Mouse (Mus musculus): ENCODE measurements around the gene Cacna1c.
"Not testable (repeated sequence)": the region's sequence is repeated elsewhere in the genome, so short reads cannot be mapped to it uniquely, and the experiment has no call there.

The Cacna1c gene

DNA sequence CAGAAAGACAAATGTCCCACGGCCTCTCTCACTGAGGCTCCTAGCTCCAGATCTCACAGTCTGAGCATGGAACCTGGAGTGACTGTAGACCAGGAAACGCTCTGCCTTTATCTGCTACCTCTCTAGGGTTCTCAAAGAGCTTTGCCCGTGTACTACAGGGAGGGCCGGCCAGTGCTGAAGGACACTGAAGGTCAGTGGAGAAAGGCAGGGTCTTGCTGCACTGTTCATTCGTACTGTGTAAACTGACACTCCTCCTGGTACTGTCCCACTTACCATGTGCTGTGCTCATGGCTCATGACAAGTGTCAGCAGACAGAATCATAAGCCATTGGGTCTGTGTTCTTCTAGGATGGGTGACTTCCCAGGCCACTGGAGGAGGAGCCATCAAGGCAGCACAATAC lies 17.2 kb upstream of the Cacna1c start:
- CTCF ChIA-PET: interaction anchor here (0.5 kb wide), 1 partner anchor 713 kb away, joined by 7 read pairs; no protein-coding TSS in a partner anchor

DNA sequence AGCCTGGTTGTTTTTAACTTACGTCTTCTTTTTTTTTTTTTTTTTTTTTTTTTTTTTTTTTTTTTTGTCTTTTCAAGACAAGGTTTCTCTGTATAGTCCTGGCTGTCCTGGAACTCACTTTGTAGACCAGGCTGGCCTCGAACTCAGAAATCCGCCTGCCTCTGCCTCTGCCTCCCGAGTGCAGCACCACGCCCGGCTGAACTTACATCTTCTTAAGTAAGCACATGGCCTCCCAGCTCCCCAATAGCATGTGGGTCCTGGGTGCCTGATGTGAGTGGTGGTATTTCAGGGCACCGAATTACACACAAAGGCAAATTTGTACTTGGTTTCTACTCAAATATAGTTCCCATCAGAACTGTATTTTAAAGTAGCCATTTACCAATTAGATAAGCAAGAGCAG lies 9.8 kb upstream of the Cacna1c start:
- CTCF ChIA-PET: not testable (repeated sequence)

DNA sequence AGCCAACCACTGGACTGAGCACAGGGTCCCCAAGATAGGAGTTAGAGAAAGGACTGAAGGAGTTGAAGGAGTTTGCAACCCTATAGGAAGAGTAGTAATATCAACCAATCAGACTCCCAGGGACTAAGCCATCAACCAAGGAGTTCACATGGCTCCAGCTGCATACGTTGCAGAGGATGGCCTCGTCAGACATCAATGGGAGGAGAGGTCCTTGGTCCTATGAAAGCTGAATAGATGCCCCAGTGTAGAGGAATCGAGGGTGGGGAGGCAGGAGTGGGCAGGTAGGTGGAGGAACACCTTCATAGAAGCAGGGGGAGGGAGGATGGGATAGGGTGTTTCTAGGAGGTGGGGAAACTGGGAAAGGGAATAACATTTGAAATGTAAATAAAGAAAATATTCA lies 8.7 kb upstream of the Cacna1c start:
- CTCF ChIA-PET: no interaction called here

DNA sequence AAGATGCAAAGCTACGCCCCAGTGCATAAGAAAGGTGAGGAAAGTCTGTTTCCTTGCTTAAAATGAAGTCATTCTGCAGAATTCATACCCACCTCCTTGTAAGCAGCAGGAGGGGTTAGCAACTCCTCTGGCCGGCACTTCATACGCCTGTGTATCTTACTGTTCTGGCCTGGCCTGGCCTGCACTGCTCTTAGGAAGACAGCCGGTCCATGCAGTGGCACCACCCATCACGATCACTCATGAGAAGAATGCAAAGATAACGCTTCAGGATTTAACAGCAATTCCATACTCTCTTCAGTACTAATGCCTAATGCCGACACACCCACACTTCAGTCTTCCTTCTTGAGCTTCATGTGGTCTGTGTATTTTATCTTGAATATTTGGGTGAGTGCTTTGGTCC lies 8.1 kb upstream of the Cacna1c start:
- CTCF ChIA-PET: no interaction called here

DNA sequence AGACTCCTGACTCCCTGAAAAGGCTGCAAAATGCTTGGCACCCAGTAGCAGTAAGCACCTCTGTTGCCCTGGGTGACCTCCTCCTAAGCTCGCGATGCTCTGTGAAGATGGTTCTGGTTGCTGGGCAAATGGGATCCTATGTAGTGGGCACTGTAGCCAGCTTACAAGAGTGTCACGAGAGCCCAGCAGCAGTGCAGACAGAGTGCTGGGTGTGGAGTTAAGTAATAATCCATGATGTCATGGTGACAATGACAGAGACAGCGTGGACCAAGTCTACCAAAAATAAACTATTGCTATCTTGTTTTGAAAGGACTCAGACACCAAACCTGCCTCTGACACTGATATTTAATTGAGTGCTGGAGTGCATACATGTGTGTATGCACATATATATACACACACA lies 5.4 kb upstream of the Cacna1c start:
- CTCF ChIA-PET: no interaction called here

DNA sequence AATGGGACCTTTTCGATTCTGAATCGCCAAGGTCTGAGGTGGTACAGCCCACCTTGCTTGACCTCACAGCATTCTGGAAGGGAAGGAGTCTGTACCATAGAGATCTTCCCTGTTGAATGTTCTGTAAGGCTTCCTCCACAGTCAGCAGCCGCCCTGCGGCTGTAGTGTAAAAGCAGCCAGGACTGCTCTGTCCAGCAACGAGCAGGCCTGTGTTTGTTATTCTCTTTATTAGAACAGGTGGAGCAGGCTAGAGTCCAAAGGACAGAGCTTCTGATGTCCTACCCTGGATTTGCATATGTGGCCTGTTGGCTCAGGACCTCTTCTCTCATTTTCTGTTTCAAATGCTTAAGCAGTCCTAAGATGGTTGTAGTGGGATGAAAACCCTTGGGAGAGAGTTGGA lies 4.1 kb upstream of the Cacna1c start:
- CTCF ChIA-PET: no interaction called here

DNA sequence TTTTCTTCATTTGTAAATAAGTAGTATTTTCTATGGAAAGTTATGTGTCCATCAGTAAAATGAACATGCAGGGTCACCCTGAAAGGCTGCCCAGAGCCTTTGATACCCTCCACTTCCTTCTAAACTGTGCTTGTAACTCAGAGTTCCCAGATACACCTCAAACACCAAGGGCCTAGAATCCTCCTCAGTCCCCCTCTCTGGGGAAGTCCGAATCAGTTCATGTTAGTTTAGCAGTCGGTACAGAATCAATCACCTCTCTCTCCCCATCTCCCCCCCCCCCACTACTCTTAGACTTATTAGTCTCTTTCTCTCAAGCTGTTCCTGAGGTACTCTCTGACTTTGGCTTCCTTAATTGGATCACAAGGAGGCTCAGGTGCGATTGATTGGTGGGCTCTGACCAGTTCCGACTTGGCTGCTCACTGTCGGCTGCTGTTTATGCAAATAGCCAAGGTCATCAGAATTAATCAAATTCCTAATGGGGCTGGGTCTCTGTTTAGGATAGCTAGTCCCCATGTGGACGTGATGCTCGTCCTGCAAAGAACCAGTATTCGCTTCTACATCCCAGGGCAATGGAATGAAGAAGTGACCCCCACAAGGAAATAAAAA lies 3.2 kb upstream of the Cacna1c start:
- CTCF ChIA-PET: no interaction called here

DNA sequence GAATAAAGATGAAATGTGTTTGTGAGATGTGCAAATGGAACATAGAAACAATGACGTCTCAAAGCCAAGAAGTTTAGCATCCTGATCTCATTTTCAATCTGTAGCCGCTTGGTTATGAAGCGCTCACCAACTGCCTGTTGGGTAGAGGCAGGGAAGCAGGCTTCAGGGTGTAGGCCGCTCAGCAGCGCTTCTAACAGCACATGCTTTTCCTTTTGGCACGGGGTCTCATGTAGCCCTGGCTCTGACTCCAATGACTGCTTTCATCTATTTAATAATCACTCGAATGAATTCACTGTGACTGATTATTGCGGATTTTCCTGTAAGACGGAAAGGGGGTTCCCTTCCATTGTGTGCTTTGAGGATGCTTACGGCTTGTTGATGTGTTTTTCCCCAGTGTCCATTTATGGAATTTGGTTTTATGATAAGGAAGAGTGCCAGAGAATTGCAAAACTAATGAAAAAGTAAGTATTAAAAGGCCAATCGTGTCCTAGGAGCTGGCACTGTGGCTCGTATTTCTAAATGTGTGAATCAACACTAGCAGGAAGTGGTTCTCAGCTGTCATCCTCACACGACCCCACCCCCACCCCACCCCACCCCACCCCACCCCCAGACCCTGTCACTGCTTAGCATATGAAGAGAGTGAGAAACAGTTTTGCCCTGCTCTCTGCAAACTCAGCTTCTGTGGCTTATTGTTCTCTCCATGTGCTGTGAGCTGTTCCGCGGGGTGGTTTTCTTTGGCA lies 2.5 kb upstream of the Cacna1c start:
- CTCF ChIA-PET: no interaction called here

DNA sequence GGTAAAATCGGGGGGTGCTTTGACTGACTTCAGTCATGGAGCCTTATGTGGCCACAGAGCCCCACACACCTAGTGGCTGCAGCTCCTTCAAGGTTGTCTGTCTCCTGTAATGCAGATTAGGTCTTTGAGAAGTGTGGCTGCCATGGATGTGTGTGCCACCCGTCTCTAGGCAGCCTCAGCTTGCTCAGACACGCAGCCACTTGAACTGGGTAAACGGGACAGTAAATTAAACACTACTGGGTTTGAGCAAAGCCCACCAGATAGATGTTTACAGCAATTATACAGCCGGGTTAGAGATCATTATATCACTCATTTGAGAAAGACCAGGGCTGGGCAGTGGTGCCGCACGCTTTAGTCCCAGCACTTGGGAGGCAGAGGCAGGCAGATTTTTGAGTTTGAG lies 1.6 kb downstream of the Cacna1c start:
- CTCF ChIA-PET: no interaction called here

DNA sequence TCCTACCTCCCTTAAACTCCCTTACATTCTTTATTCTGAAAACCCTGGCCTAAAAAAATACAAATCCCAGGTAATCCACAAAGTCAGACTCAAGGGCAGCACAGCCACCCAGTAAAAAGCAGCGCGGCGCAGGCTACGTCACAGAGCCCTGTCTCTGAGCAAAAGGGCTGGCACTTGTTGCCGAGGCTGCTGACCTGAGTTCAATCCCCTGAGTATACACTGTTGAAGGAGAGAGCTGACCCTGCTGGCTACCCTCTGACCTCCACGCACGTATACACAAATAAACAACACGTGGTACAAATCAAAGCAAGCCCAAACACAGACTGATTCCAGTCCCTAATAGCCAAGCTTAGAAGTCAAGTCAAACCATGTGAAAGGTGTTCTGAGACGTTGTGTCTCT lies 2.1 kb downstream of the Cacna1c start:
- CTCF ChIA-PET: no interaction called here

DNA sequence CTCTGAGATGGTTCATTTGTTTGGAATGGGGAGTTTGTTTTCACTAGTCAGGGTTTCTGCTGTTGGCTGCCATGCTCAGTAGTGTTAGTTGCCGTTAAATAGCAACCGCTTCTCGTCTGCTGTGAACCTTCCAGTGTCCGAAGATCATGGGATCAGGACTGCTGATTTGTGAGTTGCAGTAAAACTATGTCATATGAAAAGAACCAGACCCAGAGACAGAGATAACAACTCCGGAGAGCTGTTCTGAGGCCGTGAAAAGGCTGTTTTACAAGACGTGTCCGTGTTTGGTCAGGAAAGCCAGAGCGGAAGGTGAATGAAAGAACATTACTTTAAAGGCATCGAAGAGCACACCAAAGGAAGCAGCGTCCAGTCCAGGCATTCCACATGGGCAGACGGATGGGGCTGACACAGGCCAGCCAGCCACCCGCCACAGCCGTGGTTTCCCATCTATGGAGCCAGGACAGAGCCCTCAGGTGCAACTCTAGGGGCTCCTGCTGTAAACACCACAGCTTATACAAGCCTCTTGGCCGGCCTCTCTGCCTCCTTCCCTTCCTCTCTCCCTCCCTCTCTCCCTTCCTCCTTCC lies 2.6 kb downstream of the Cacna1c start:
- CTCF ChIA-PET: no interaction called here

DNA sequence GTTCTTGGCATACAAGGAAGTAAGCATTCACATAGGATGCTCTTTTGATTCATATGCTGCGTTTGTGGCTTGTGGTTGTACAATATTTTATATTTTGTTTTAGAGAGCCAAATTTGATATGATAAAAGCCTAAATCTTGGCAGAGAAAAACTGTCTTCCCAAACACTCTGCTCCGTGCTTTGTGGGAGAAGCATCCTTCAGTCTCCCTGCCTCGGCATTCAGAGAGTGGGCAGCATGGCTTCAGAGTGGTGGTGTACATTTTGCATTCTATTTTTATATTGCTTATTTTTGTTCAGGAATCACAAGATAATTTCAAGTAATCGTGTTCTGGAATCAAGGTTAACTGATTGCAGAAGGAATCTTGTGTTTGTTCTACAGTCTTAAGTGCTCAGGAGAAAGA lies 4.7 kb downstream of the Cacna1c start:
- CTCF ChIA-PET: no interaction called here

DNA sequence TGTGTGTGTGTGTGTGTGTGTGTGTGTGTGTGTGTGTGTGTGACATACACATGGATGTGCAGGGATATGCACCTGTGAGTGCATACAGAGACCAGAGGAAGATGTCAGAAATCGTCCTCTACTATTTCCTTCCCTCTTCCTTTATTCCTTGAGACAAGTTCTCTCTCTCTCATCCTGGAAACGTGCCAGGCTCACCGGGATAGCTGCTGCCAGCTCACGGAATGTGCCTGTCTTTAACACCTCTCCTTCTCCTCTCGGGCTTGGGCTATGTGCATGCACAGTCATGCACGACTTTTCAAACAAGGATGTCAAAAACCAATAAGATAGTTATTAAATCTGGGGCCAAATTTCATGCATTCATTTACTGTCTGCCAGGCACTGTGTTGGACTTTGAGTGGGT lies 8.6 kb downstream of the Cacna1c start:
- CTCF ChIA-PET: no interaction called here

DNA sequence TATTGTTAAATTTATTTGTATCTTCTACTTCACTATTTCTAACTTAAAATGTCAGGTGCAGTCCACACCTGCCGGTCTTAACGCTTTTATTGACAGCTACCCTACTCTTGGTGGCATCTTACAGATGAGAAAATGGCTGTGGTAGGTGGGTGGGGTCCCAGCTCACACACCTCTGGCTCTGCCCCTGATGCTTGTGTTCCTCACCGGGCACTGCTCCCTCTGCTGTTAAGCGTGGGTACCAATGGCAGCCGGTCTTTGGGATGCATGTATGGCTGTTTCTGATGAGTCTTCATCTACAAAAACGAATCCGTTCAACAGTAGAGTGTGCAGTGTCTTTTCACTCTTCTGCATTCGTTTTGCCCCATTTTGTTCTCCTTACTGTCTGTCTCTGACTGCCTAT lies 9.6 kb downstream of the Cacna1c start:
- CTCF ChIA-PET: no interaction called here

DNA sequence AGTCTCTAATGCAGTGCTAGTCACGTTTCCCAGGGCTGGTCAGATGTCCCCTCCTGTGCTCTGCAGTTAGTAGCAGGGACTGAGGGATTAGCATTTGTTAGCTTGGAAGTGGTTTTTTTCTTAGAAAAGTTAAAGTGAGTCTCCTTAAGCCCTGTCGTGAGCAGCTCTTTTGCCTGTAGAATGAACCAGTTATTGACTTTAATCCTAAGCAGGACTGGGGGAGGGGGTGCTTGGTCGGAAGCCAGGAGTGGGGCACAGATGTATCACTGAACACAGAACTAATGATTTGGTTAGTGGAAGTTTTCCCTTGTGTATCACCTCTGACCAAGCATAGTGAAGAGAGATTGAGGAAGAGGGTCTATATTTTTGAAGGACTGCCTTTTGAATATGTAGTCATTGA lies 12.4 kb downstream of the Cacna1c start:
- CTCF ChIA-PET: interaction anchor here (0.5 kb wide), 1 partner anchor 272 kb away, joined by 3 read pairs; no protein-coding TSS in a partner anchor

DNA sequence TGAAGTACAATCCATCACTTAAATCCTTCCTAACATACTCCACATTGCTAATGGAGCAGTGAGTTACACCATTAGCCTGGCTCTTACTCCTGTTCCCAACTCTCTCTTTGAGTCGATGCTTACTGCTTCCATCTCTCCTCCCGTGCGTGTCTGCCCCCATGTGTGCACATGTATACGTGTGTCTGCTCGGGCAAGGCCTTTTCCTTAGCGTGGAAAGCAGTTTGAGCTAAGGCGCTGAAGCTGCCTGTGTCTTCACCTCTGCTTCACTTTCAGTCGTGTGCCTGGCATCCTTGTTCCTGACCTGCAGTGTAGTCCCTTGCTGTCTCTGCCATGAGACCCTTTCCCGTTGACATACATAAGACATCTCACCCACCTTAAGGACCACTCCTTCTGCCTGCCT lies 14.0 kb downstream of the Cacna1c start:
- CTCF ChIA-PET: no interaction called here

DNA sequence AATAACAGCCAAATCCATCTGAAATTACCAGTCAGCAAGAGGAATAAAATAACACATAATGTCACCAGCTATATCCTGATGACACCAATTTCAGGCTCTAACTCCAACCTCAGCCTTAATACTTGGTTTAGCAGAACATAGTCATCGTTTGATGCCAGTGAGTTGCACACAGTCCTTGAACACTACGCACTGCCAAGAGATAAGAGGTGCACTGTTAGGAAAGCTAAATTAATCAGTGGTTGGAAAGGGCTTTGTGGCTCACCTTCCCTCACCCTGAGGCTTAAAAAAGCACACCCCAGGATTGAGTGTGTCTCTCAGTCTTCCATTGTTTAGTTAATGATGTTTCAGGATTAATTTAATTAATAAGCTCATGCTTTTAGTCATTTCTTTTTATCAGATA lies 16.0 kb downstream of the Cacna1c start:
- CTCF ChIA-PET: no interaction called here

DNA sequence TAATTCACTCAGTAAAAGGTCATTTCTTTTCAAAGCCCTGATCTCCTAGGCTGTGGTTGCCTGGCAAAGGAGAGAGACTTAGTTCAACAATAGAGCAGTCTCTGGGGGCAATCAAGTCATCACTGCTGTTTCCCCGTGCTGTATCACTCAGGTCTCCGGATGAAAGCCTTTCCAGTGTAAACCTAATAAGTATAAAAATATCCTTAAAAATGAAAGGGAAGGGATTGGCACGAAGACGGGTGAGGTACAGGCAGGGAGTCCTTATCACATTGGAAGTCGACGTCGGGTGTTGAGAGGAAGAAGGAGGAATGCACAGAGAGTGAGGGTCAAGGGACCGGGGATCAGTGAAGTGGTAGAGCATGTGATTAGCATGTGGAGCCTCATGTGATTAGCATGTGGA lies 19.1 kb downstream of the Cacna1c start:
- CTCF ChIA-PET: no interaction called here

DNA sequence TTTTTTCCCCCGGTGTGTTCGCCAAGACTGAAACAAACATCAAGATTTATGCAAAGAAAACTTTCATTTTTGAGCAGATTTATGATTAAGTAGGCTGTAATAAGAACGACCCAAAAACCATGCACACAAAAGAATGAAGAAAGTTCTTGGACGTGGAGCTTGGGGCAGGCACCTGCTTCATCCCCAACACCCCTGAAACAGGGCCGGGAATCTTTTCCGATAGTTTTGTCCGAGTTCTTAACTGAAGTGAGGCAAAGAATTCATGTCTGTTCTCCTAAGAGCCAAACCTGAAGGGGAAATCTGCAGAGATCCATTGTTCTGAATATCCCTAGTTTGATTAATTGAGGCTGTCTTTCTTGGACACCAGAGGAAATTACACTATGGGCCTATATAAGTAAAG lies 20.1 kb downstream of the Cacna1c start:
- CTCF ChIA-PET: no interaction called here

DNA sequence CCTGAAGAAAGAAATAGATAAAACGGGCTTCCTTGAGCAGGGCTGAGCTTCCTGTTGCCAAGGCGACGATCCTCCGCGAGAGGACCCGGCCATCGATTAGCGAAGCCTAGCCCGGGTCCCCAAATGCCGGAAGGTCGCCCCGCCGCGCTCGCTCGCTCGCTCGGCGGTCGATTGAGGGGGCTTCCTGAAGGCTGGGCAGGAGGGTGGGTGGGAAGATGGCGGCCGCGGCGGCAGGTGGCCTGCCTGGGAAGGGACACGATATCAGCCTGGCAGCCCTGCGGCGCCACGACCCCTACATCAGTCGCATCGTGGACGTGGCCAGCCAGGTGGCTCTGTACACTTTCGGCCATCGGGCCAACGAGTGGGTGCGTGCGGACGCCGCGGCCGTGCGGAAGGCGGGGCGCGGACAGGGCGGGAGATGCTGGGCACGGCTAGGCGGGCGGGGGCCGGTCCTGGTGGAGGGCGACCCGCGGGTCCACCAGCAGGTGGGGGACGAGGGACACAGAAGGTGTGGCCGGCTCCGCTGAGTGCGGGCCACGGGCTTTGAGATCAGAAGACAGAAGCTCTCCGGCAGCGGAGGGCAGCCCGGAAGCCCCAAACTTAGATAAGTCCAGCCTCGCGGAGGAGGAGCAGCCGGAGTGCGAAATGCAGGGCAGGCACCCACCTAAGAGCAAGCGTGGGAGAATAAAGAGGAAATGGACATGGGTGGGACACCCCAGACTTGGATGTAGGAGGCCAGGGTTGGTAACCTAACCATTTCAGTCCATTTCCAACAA lies 21.0 kb downstream of the Cacna1c start, which contains the start of gene Dcp1b:
Gene Dcp1b (plus strand): TSS at position 176 of the 776 bp plus-strand sequence.
- CTCF ChIA-PET: no interaction called here

DNA sequence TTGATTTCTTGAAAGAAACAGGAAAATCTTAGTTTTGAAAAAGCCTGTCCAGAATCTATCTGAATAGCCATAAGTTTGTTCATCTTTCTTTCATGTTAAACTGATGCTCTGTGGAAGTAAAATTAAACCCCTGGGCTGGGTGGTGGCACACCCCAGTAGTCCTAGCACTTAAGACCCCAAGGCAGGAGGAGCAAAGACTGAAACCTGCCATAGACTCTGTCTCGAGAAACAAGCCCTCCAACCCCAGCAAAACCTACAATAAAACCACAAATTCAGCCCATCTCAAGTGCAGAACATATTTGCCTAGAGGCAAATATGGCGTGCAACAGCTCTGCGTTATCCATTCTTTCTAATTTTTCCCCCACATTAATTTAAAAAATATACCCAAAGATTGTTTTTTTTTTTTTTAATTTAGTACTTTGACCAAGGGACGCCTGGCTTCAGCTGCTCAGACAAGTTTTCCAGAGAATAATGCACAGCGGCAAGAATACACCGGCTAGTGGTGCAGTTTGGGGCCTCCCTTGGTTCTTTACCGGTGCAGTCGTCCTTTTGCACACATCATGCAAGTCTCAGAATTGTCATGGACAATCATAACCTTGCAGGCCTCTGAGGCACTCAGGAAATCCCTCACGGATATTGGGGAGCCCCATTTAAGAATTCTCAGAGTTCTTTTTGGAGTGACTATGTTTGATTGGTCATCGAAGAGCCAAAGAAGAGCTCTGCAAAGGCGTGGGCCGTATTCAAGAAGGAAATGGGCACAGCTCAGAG lies 21.7 kb downstream of the Cacna1c start:
- CTCF ChIA-PET: no interaction called here

DNA sequence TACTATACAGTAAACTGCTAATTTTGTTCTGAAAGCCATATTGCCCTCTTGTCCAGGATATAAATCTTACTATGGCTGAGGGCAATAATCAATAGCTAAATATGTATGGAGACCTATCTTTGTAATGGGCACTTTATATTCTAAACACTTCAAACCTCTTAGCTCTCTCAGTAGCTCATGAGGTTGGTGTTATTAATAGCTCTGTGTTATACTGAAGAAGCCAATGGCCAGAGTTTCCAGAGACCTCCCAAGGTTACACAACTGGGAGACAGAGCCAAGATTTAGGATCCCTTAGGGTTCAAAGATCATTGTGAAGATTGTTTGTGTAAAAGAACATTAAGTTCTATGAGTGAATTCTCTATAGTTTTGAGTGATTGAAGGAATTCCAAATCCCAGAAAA lies 30.5 kb downstream of the Cacna1c start:
- CTCF ChIA-PET: no interaction called here
